ENCODE assay signal across 9 mouse cellular contexts in the genomic region with DNA sequence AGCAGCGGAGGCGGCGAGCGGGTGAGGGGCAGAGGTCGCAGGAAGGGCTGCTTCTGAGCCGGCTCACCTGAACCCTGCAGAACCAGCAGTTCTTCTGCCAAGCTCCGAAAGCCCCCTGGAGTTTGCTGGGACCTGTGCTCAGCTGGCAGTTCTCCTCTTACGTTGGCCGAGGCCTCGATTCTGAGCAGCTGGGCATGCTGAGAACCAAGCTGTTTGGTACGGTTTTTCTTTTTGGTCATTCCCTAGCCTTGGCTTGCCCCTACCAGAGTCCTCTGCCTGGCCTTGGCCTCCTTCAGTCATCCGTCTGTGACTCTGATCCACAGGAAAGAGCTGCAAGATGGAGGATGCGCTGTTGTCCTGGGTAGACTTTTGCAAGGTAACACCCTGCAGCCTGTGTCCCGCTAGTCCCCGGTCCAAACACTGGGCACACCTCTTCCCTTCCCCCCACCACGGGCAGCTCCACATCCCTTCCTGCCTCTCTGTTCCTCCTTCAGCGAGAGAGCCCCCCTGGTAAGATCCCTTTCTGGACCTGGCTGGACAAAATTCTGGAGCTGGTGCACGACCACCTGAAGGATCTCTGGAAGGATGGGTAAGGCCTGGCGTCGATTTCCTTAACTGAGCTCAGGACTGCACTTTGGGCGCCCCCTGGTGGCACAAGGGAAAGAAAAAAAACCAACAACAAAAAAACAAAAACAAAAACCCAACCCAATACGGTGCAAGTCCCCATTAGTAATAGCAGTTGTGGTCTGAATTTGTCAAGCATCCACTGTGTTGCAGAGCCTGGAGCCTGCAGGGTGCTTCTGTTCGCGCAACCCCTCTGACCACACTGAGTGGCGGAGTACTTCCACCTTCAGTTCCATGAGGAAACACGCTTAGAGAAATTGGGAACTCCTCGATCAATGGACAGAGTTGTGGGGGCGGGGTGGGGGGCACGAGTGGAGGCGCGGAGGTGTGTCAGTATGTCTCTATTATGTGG. TPM values are rescaled to one million over a fixed set of nuclear protein-coding genes. Genes with fewer than 3 reads are reported as not detected.
DNase-seq lines count a peak whose midpoint lies in the region; ATAC-seq and TF ChIP-seq lines count a peak whose summit lies in the region.
"Had no signal": no experiment of that assay in that cellular context is flagged by ENCODE, and none has a peak within 500 bp of the region (broad histone marks: within the 10 kb centered on the region; RNA-seq: fewer than 3 reads in every experiment).

No protein-coding gene starts in this region.

- no peak overlapping the region for H3K9ac ChIP-seq in forebrain, postnatal 0 days
- no peak overlapping the region for H3K9ac ChIP-seq in liver, embryonic 15.5 days

- peaks cover 68% of the 10 kb centered on the region for H3K36me3 ChIP-seq in forebrain, postnatal 0 days (ENCODE audit: insufficient read depth)
- H3K36me3 ChIP-seq in kidney, adult 2 months (ENCODE audit: control insufficient read depth, insufficient read depth, low read length) = peaks cover 1% of the 10 kb centered on the region
- H3K36me3 ChIP-seq in liver, embryonic 15.5 days (replicated peaks) = peaks cover 88% of the 10 kb centered on the region

- 63% methylated on average over 31 of the region's 31 CpGs for WGBS in forebrain, postnatal 0 days
- 55% methylated on average over 31 of the region's 31 CpGs for WGBS in kidney, adult 2 months
- WGBS in liver, embryonic 15.5 days (ENCODE audit: insufficient replicate concordance) = 66% methylated on average over 31 of the region's 31 CpGs

- no peaks in the 10 kb centered on the region for H3K9me3 ChIP-seq in forebrain, postnatal 0 days (ENCODE audit: low read length)
- H3K9me3 ChIP-seq in liver, embryonic 15.5 days (replicated peaks) = no peaks in the 10 kb centered on the region

- H3K4me2 ChIP-seq in forebrain, postnatal 0 days (ENCODE audit: low read depth) = no peak overlapping the region
- H3K4me2 ChIP-seq in liver, embryonic 15.5 days = no peak overlapping the region

- POLR2A ChIA-PET in Patski (lab: Charles Lee) = interaction anchor here (3.3 kb wide), 1 partner anchor 13 kb away, joined by 10 read pairs; the partner anchor contains the start of gene Stat2

- TF ChIP-seq CTCF in Patski (IDR thresholded peaks at IDR 0.05) = peak; percentile 83
- TF ChIP-seq CTCF in forebrain, postnatal 0 days (IDR thresholded peaks at IDR 0.05; ENCODE audit: low read depth) = peak; percentile 76
- TF ChIP-seq CTCF in kidney, adult 2 months (conservative IDR thresholded peaks at IDR 0.05; ENCODE audit: insufficient read depth, insufficient read length, low read depth, low read length) = peak; percentile 66

- H3K4me3 ChIP-seq in forebrain, postnatal 0 days (ENCODE audit: low read depth, low read length) = no peak overlapping the region
- H3K4me3 ChIP-seq in kidney, adult 2 months (ENCODE audit: insufficient read depth, low read depth, low read length) = no peak overlapping the region
- no peak overlapping the region for H3K4me3 ChIP-seq in liver, embryonic 15.5 days (replicated peaks)

- TF ChIP-seq POLR2A in kidney, adult 2 months (IDR thresholded peaks at IDR 0.05; ENCODE audit: low read depth, low read length) = no peak

- H3K27ac ChIP-seq in forebrain, postnatal 0 days (ENCODE audit: low read depth, low read length) = no peak overlapping the region
- no peak overlapping the region for H3K27ac ChIP-seq in kidney, adult 2 months (ENCODE audit: insufficient read depth, low read depth, low read length)
- 0 out of 2 replicates have a peak overlapping the region, but pooled peaks have one; percentile 22 for H3K27ac ChIP-seq in liver, embryonic 15.5 days (replicated peaks)

- ATAC-seq in Patski = peak; percentile 26
- peak; percentile 56 for ATAC-seq in forebrain, postnatal 0 days
- ATAC-seq in liver, embryonic 15.5 days (ENCODE audit: insufficient read depth) = no peak; the same call in 1 of the 2 replicates

- DNase-seq in CD4-positive helper T cell, adult 2 months (ENCODE audit: low read depth, low spot score) = peak; percentile 69
- DNase-seq in Patski (ENCODE audit: low read depth, low spot score) = no peak
- peak; percentile 96 for DNase-seq in cerebellum, adult 8-10 months
- peak; percentile 82 for DNase-seq in forebrain, postnatal 0 days
- DNase-seq in kidney, adult 2 months = peak; percentile 74
- peak; percentile 61 for DNase-seq in ovary, postnatal 14 days (ENCODE audit: low spot score)
- DNase-seq in urinary bladder, postnatal 4 days (ENCODE audit: low spot score in 2 of 2) = peak; percentile 42 to 71

- CTCF ChIA-PET in Patski (lab: Charles Lee) = interaction anchor here (0.7 to 1.9 kb wide), 14 partner anchors 10 to 72 kb away, joined by 3 to 14 read pairs (median 4); partner anchors contain the start of genes Il23a, Spryd4 and Stat2

- in situ Hi-C loops in Patski (cut with MboI; ENCODE audit: low pct_unique_long_range_greater_than_20kb) = loop anchor here (5.0 kb wide), 1 partner anchor 72 kb away; the partner anchor contains the start of gene Spryd4

- no peaks in the 10 kb centered on the region for H3K27me3 ChIP-seq in Patski
- no peaks in the 10 kb centered on the region for H3K27me3 ChIP-seq in forebrain, postnatal 0 days (ENCODE audit: insufficient read depth, low read length)
- H3K27me3 ChIP-seq in kidney, adult 2 months (replicated peaks; ENCODE audit: control insufficient read depth, insufficient read depth, low read length) = no peaks in the 10 kb centered on the region
- no peaks in the 10 kb centered on the region for H3K27me3 ChIP-seq in liver, embryonic 15.5 days

- no peaks in the 10 kb centered on the region for H3K4me1 ChIP-seq in forebrain, postnatal 0 days (ENCODE audit: insufficient read depth)
- peaks cover 3% of the 10 kb centered on the region for H3K4me1 ChIP-seq in kidney, adult 2 months (ENCODE audit: control insufficient read depth, insufficient read depth, low read length)
- 0 out of 2 replicates have a peak, but pooled peaks cover 3% of the 10 kb centered on the region for H3K4me1 ChIP-seq in liver, embryonic 15.5 days (replicated peaks)

RNA-seq across cellular contexts. Expression of gene Stat2, which starts 13.5 kb away (rescaled TPM):
- polyA plus RNA-seq in Patski (2021) = 29.5 TPM
- total RNA-seq in forebrain, postnatal 0 days (2014; rRNA removed) = 7.2 and 8.1 TPM in 2 replicates
- 6.8 and 10.3 TPM in 2 replicates for polyA plus RNA-seq in forebrain, postnatal 0 days (2015; fragmentation: Nextera tagmentation; extraction: Ambion mirVana)
- polyA plus RNA-seq in kidney, adult 2 months (2012; rRNA removed) = 18.6 TPM in 2 replicates
- polyA plus RNA-seq in liver, embryonic 15.5 days (2015; fragmentation: Nextera tagmentation; extraction: Ambion mirVana) = 6.8 and 8.4 TPM in 2 replicates

RNA-seq across cellular contexts. Expression of gene Il23a, which starts 14.7 kb away (rescaled TPM):
- polyA plus RNA-seq in Patski (2021) = 0.04 TPM
- total RNA-seq in forebrain, postnatal 0 days (2014; rRNA removed) = 0.31 TPM in 1 of 2 replicates, not detected in the other
- not detected in 2 replicates for polyA plus RNA-seq in forebrain, postnatal 0 days (2015; fragmentation: Nextera tagmentation; extraction: Ambion mirVana)
- 0.05 and 0.10 TPM in 2 replicates for polyA plus RNA-seq in kidney, adult 2 months (2012; rRNA removed)
- polyA plus RNA-seq in liver, embryonic 15.5 days (2015; fragmentation: Nextera tagmentation; extraction: Ambion mirVana) = not detected in 2 replicates
- total RNA-seq: layer of hippocampus, adult 18-20 months had no signal

RNA-seq across cellular contexts. Expression of gene Apof, which starts 15.4 kb away (rescaled TPM):
- polyA plus RNA-seq in Patski (2021) = 0.10 TPM
- total RNA-seq in forebrain, postnatal 0 days (2014; rRNA removed) = 0.38 and 0.54 TPM in 2 replicates
- polyA plus RNA-seq in forebrain, postnatal 0 days (2015; fragmentation: Nextera tagmentation; extraction: Ambion mirVana) = 0.12 and 0.26 TPM in 2 replicates
- 0.08 and 0.30 TPM in 2 replicates for polyA plus RNA-seq in kidney, adult 2 months (2012; rRNA removed)
- polyA plus RNA-seq in liver, embryonic 15.5 days (2015; fragmentation: Nextera tagmentation; extraction: Ambion mirVana) = 147 and 195 TPM in 2 replicates
- total RNA-seq: layer of hippocampus, adult 18-20 months had no signal

RNA-seq across cellular contexts. Expression of gene Pan2, which starts 19.2 kb away (rescaled TPM):
- 20.3 TPM for polyA plus RNA-seq in Patski (2021)
- total RNA-seq in forebrain, postnatal 0 days (2014; rRNA removed) = 14.9 and 20.0 TPM in 2 replicates
- polyA plus RNA-seq in forebrain, postnatal 0 days (2015; fragmentation: Nextera tagmentation; extraction: Ambion mirVana) = 9.6 and 11.9 TPM in 2 replicates
- polyA plus RNA-seq in kidney, adult 2 months (2012; rRNA removed) = 18.1 and 21.1 TPM in 2 replicates
- polyA plus RNA-seq in liver, embryonic 15.5 days (2015; fragmentation: Nextera tagmentation; extraction: Ambion mirVana) = 12.9 and 14.3 TPM in 2 replicates

RNA-seq across cellular contexts. Expression of gene Apon, which starts 30.0 kb away (rescaled TPM):
- 1.4 TPM for polyA plus RNA-seq in Patski (2021)
- not detected in 2 replicates for total RNA-seq in forebrain, postnatal 0 days (2014; rRNA removed)
- not detected in 2 replicates for polyA plus RNA-seq in forebrain, postnatal 0 days (2015; fragmentation: Nextera tagmentation; extraction: Ambion mirVana)
- not detected in 2 replicates for polyA plus RNA-seq in kidney, adult 2 months (2012; rRNA removed)
- 1.1 and 1.3 TPM in 2 replicates for polyA plus RNA-seq in liver, embryonic 15.5 days (2015; fragmentation: Nextera tagmentation; extraction: Ambion mirVana)
- total RNA-seq: layer of hippocampus, adult 18-20 months had no signal

Comparison
In these comparisons a context has a peak if more than half of its experiments do, and no peak if none do; other contexts are left out.
1. RNA of gene Apof, which starts 15.4 kb away (polyA plus RNA-seq): 147 to 195 TPM in liver, embryonic 15.5 days; 0.12 to 0.26 TPM in forebrain, postnatal 0 days, 0.10 TPM in Patski (single experiment) and 0.08 to 0.30 TPM in kidney, adult 2 months; every median in the first group is over 100 times any median in the second.
2. Peak in every context shown above with its lines, with median percentiles within 50 percentile points of each other: CTCF ChIP-seq.